In genomic region chr2:53192386-53192785, GRCm38 (mm10) we compare ENCODE assay signal across 8 mouse cellular contexts. TPM values are rescaled to one million over a fixed set of nuclear protein-coding genes. Genes with fewer than 3 reads are reported as not detected.
DNase-seq lines count a peak whose midpoint lies in the region; ATAC-seq and TF ChIP-seq lines count a peak whose summit lies in the region.

No protein-coding gene starts in this region.

- under 1% methylated on average over 20 of the region's 20 CpGs for WGBS in forebrain, postnatal 0 days
- under 1% methylated on average over 20 of the region's 20 CpGs for WGBS in midbrain, embryonic 12.5 days

- no peaks in the 10 kb centered on the region for H3K9me3 ChIP-seq in forebrain, postnatal 0 days (ENCODE audit: low read length)
- H3K9me3 ChIP-seq in midbrain, embryonic 12.5 days, result no peaks in the 10 kb centered on the region; the same call in 1 of the 2 replicates

- H3K27ac ChIP-seq in left cerebral cortex, adult 2 months, result peak overlapping the region; percentile 98
- H3K27ac ChIP-seq in bone marrow macrophage, adult 2 months (ENCODE audit: insufficient read depth, low read depth, low read length), result peak overlapping the region; percentile 47
- H3K27ac ChIP-seq in forebrain, postnatal 0 days (ENCODE audit: low read depth, low read length), result peak overlapping the region; percentile 96
- peak overlapping the region; percentile 95 for H3K27ac ChIP-seq in midbrain, embryonic 12.5 days (replicated peaks)

- no peak for TF ChIP-seq POLR2A in bone marrow macrophage, adult 2 months (IDR thresholded peaks at IDR 0.05; ENCODE audit: borderline replicate concordance, low read depth, low read length)

- no peak for ATAC-seq in forebrain, postnatal 0 days
- ATAC-seq in midbrain, embryonic 12.5 days (ENCODE audit: low FRiP score, low read depth), result peak; percentile 0; the same call in 1 of the 2 replicates

- DNase-seq in left cerebral cortex, adult 2 months (ENCODE audit: extremely low spot score in 1 of 2, low spot score in 2 of 2), result no peak
- DNase-seq in left cerebral cortex, postnatal 14 days (ENCODE audit: low spot score in 2 of 2), result no peak
- no peak for DNase-seq in forebrain, postnatal 0 days
- DNase-seq in right cerebral cortex, adult 18-20 months, result no peak
- DNase-seq in kidney, postnatal 14 days, result no peak
- DNase-seq in right cerebral cortex, postnatal 36 days (ENCODE audit: low spot score in 2 of 2), result no peak

- H3K9ac ChIP-seq in forebrain, postnatal 0 days, result peak overlapping the region; percentile 81
- peak overlapping the region; percentile 84 for H3K9ac ChIP-seq in midbrain, embryonic 12.5 days (replicated peaks)

- peak overlapping the region; percentile 60 for H3K4me2 ChIP-seq in forebrain, postnatal 0 days (ENCODE audit: low read depth)
- peak overlapping the region; percentile 57 for H3K4me2 ChIP-seq in midbrain, embryonic 12.5 days (replicated peaks)

- no peaks in the 10 kb centered on the region for H3K27me3 ChIP-seq in forebrain, postnatal 0 days (ENCODE audit: insufficient read depth, low read length)
- H3K27me3 ChIP-seq in midbrain, embryonic 12.5 days, result no peaks in the 10 kb centered on the region

- no peak for TF ChIP-seq CTCF in left cerebral cortex, adult 2 months (IDR thresholded peaks at IDR 0.05)
- TF ChIP-seq CTCF in bone marrow macrophage, adult 2 months (IDR thresholded peaks at IDR 0.05; ENCODE audit: low read depth, low read length), result no peak
- no peak for TF ChIP-seq CTCF in forebrain, postnatal 0 days (IDR thresholded peaks at IDR 0.05; ENCODE audit: low read depth)

- intact Hi-C loops in left cerebral cortex, adult 2 months (cut with DNase I), result loop anchor here (5.0 to 10.0 kb wide), 2 partner anchors 435 to 1242 kb away; partner anchors contain the start of gene Galnt13
- intact Hi-C loops in left cerebral cortex, postnatal 14 days (cut with DNase I), result loop anchor here (10.0 kb wide), 1 partner anchor 438 kb away; no protein-coding TSS in a partner anchor

- H3K4me3 ChIP-seq in left cerebral cortex, adult 2 months, result peak overlapping the region; percentile 78
- H3K4me3 ChIP-seq in bone marrow macrophage, adult 2 months (ENCODE audit: insufficient read depth, low read length), result peak overlapping the region; percentile 74
- H3K4me3 ChIP-seq in forebrain, postnatal 0 days (ENCODE audit: low read depth, low read length), result peak overlapping the region; percentile 87
- peak overlapping the region; percentile 87 for H3K4me3 ChIP-seq in midbrain, embryonic 12.5 days

- 0 out of 2 replicates have a peak, but pooled peaks cover 4% of the 10 kb centered on the region for H3K36me3 ChIP-seq in forebrain, postnatal 0 days (ENCODE audit: insufficient read depth)
- peaks cover 31% of the 10 kb centered on the region for H3K36me3 ChIP-seq in midbrain, embryonic 12.5 days

- H3K4me1 ChIP-seq in bone marrow macrophage, adult 2 months (ENCODE audit: control insufficient read depth, insufficient read depth, low read length), result peaks cover 9% of the 10 kb centered on the region
- H3K4me1 ChIP-seq in forebrain, postnatal 0 days (ENCODE audit: insufficient read depth), result peaks cover 14% of the 10 kb centered on the region
- H3K4me1 ChIP-seq in midbrain, embryonic 12.5 days, result peaks cover 14% of the 10 kb centered on the region

RNA-seq across cellular contexts. Expression of gene Arl6ip6, which starts 0.9 kb away (rescaled TPM):
- total RNA-seq in left cerebral cortex, adult 2 months (2021), result 10 to 100 TPM; 11.7 to 12.3 TPM
- total RNA-seq in left cerebral cortex, postnatal 14 days (2021), result 10 to 100 TPM; 11.1 to 11.9 TPM
- polyA plus RNA-seq in bone marrow macrophage, adult 2 months (2012; ENCODE audit: insufficient read depth, insufficient read length, missing spikeins), result 17.6 and 24.8 TPM in 2 replicates
- total RNA-seq in forebrain, postnatal 0 days (2014; rRNA removed), result 24.3 and 24.6 TPM in 2 replicates
- 16.0 and 20.2 TPM in 2 replicates for polyA plus RNA-seq in forebrain, postnatal 0 days (2015; fragmentation: Nextera tagmentation; extraction: Ambion mirVana)
- 61.7 and 65.0 TPM in 2 replicates for polyA plus RNA-seq in midbrain, embryonic 12.5 days (2016; fragmentation: Nextera tagmentation; extraction: Ambion mirVana)

RNA-seq across cellular contexts. Expression of gene Prpf40a, which starts 1.3 kb away (rescaled TPM):
- total RNA-seq in left cerebral cortex, adult 2 months (2021), result 10 to 100 TPM; 35.3 to 38.8 TPM
- 10 to 100 TPM; 33.8 to 41.7 TPM for total RNA-seq in left cerebral cortex, postnatal 14 days (2021)
- polyA plus RNA-seq in bone marrow macrophage, adult 2 months (2012; ENCODE audit: insufficient read depth, insufficient read length, missing spikeins), result 80.8 and 104 TPM in 2 replicates
- 58.0 and 64.4 TPM in 2 replicates for total RNA-seq in forebrain, postnatal 0 days (2014; rRNA removed)
- polyA plus RNA-seq in forebrain, postnatal 0 days (2015; fragmentation: Nextera tagmentation; extraction: Ambion mirVana), result 90.6 and 102 TPM in 2 replicates
- 162 and 163 TPM in 2 replicates for polyA plus RNA-seq in midbrain, embryonic 12.5 days (2016; fragmentation: Nextera tagmentation; extraction: Ambion mirVana)

Comparison
In these comparisons a context has a peak if more than half of its experiments do, and no peak if none do; other contexts are left out.
1. H3K27ac ChIP-seq: peak in every context shown above with its lines; median percentile 98 in left cerebral cortex, adult 2 months; 96 in forebrain, postnatal 0 days; 95 in midbrain, embryonic 12.5 days; 47 in bone marrow macrophage, adult 2 months.